Mouse (Mus musculus): ENCODE measurements around the gene Gm3435.
"Not testable (repeated sequence)": the region's sequence is repeated elsewhere in the genome, so short reads cannot be mapped to it uniquely, and the experiment has no call there.

- not testable (repeated sequence) for TF ChIP-seq CTCF (IDR thresholded peaks at IDR 0.05; ENCODE audit: low read depth, low read length); POLR2A (IDR thresholded peaks at IDR 0.05; ENCODE audit: insufficient read depth, low read length); EP300 (IDR thresholded peaks at IDR 0.05; ENCODE audit: insufficient read depth, low read depth, low read length)
Measured at GRCm38 (mm10) chr17:14961557-14962154, 48.3 kb upstream of the Gm3435 start.
